ENCODE assay signal across 11 mouse cellular contexts in genomic region chr8:46651872-46652271, GRCm38 (mm10). TPM values are rescaled to one million over a fixed set of nuclear protein-coding genes. Genes with fewer than 3 reads are reported as not detected.
DNase-seq lines count a peak whose midpoint lies in the region; ATAC-seq and TF ChIP-seq lines count a peak whose summit lies in the region.
"Had no signal": no experiment of that assay in that cellular context is flagged by ENCODE, and none has a peak within 500 bp of the region (broad histone marks: within the 10 kb centered on the region; RNA-seq: fewer than 3 reads in every experiment).

No protein-coding gene starts in this region.

- DNase-seq in heart, adult 11 months: peak; percentile 94
- no peak for DNase-seq in heart, embryonic 10.5 days (ENCODE audit: low spot score)
- no peak for DNase-seq in G1E (ENCODE audit: low spot score)
- DNase-seq in heart, postnatal 25 days (ENCODE audit: low spot score): peak; percentile 3
- peak; percentile 53 for DNase-seq in lung, postnatal 10 days
- DNase-seq in c-Kit-positive CD71-positive TER-119-positive erythroid progenitor cells, embryonic 14.5 days (ENCODE audit: low spot score): no peak
- DNase-seq in cerebellum, adult 9-11 months: no peak
- DNase-seq in spleen, postnatal 14 days (ENCODE audit: low spot score in 2 of 2): no peak

- H3K4me1 ChIP-seq in heart, embryonic 10.5 days: no peaks in the 10 kb centered on the region
- peaks cover 7% of the 10 kb centered on the region for H3K4me1 ChIP-seq in G1E (ENCODE audit: insufficient read depth, low read depth, low read length)
- H3K4me1 ChIP-seq: hindbrain, embryonic 15.5 days had no signal

- H3K4me3 ChIP-seq in heart, embryonic 10.5 days: no peak overlapping the region
- H3K4me3 ChIP-seq in G1E (ENCODE audit: low read depth, low read length): no peak overlapping the region
- H3K4me3 ChIP-seq: hindbrain, embryonic 15.5 days; lung, embryonic 15.5 days had no signal

- H3K9me3 ChIP-seq in heart, embryonic 10.5 days: no peaks in the 10 kb centered on the region
- H3K9me3 ChIP-seq in G1E (replicated peaks): no peaks in the 10 kb centered on the region
- H3K9me3 ChIP-seq: hindbrain, embryonic 15.5 days; lung, embryonic 15.5 days had no signal

- no peak overlapping the region for H3K27ac ChIP-seq in heart, embryonic 10.5 days
- H3K27ac ChIP-seq: hindbrain, embryonic 15.5 days; lung, embryonic 15.5 days had no signal

- intact Hi-C loops in heart, postnatal 25 days (cut with DNase I): no loop called here

- no peaks in the 10 kb centered on the region for H3K27me3 ChIP-seq in heart, embryonic 10.5 days (ENCODE audit: insufficient read depth, poor library complexity, severe bottlenecking)
- H3K27me3 ChIP-seq in G1E (ENCODE audit: insufficient read depth, low read length): no peaks in the 10 kb centered on the region
- H3K27me3 ChIP-seq: CH12.LX; hindbrain, embryonic 15.5 days; lung, embryonic 15.5 days had no signal

- 64% methylated on average over 9 of the region's 9 CpGs for WGBS in heart, embryonic 10.5 days

- TF ChIP-seq CTCF in G1E (IDR thresholded peaks at IDR 0.05; ENCODE audit: low read depth, low read length): no peak

- H3K36me3 ChIP-seq in heart, embryonic 10.5 days: no peaks in the 10 kb centered on the region
- H3K36me3 ChIP-seq in G1E (replicated peaks): no peaks in the 10 kb centered on the region
- H3K36me3 ChIP-seq: hindbrain, embryonic 15.5 days; lung, embryonic 15.5 days had no signal

- ATAC-seq in G1E (ENCODE audit: extremely low read depth, insufficient number of reproducible peaks, low FRiP score, poor library complexity, severe bottlenecking): peak; percentile 15

RNA-seq across cellular contexts. Expression of gene Casp3, which starts 34.8 kb away (rescaled TPM):
- 63.7 and 73.3 TPM in 2 replicates for polyA plus RNA-seq in heart, embryonic 10.5 days (2016; fragmentation: Nextera tagmentation; extraction: Ambion mirVana)
- 101 and 102 TPM in 2 replicates for total RNA-seq in G1E (2014; fragmentation: Nextera tagmentation)
- total RNA-seq in G1E (2017): 364 and 390 TPM in 2 replicates
- polyA plus RNA-seq in G1E (2012): 23.9 and 38.8 TPM in 2 replicates
- 1 to 10 TPM; 4.0 to 4.4 TPM for total RNA-seq in heart, postnatal 25 days (2021)

RNA-seq across cellular contexts. Expression of gene Primpol, which starts 34.9 kb away (rescaled TPM):
- 10.2 and 11.8 TPM in 2 replicates for polyA plus RNA-seq in heart, embryonic 10.5 days (2016; fragmentation: Nextera tagmentation; extraction: Ambion mirVana)
- total RNA-seq in G1E (2014; fragmentation: Nextera tagmentation): 137 and 150 TPM in 2 replicates
- total RNA-seq in G1E (2017): 39.6 and 44.2 TPM in 2 replicates
- polyA plus RNA-seq in G1E (2012): 2.3 and 5.3 TPM in 2 replicates
- total RNA-seq in heart, postnatal 25 days (2021): 1 to 10 TPM; 1.9 to 2.4 TPM

Comparison
In these comparisons a context has a peak if more than half of its experiments do, and no peak if none do; other contexts are left out.
1. DNase-seq: peak in heart, adult 11 months (single experiment), heart, postnatal 25 days (single experiment) and lung, postnatal 10 days (single experiment); none in heart, embryonic 10.5 days (single experiment), G1E (single experiment), c-Kit-positive CD71-positive TER-119-positive erythroid progenitor cells, embryonic 14.5 days (single experiment), cerebellum, adult 9-11 months (single experiment) and spleen, postnatal 14 days (0 of 2).
2. RNA of gene Casp3, which starts 34.8 kb away (total RNA-seq): 101 to 390 TPM in G1E; 4.0 to 4.4 TPM in heart, postnatal 25 days; every median in the first group is over 10 times any median in the second.
3. RNA of gene Primpol, which starts 34.9 kb away (total RNA-seq): 39.6 to 150 TPM in G1E; 1.9 to 2.4 TPM in heart, postnatal 25 days; every median in the first group is over 10 times any median in the second.